Mouse (Mus musculus): Measurements from ENCODE around the gene Etnk1. TPM values are rescaled to one million over a fixed set of nuclear protein-coding genes. Genes with fewer than 3 reads are reported as not detected.

The Etnk1 gene
- polyA plus RNA-seq, 1 experiment from 2014 or later, result 16.3 TPM

DNA sequence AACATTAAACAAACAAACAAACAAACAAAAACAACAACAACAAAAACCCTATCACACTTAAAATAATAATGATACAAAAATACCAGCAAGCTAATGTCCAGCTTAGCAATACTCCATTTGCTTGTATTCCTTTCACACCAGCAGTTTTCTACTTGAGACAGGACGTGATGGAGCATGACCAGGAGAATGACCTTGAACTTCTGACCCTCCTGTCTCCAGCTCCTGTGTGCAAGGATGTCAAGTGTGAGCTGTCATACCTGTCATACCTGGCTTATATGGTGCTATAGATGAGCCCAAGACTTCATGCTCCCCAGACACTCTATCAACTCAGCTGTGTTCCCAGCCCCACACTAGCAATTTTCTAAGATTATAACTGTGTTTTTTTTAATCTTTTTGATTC is 11.0 kb upstream of the Etnk1 start:
- Histone ChIP-seq H3K36me3 (ENCODE audit: control insufficient read depth, insufficient read depth, low read length) (no peaks in the 10 kb centered on the region), H3K27ac (ENCODE audit: low read length) (no peak overlapping the region), H3K4me1 (ENCODE audit: control insufficient read depth, insufficient read depth, low read length) (peaks cover 18% of the 10 kb centered on the region), H3K27me3 (ENCODE audit: control insufficient read depth, insufficient read depth, low read length) (no peaks in the 10 kb centered on the region), H3K9ac (ENCODE audit: low read length) (no peak overlapping the region), H3K4me2 (ENCODE audit: low read depth, low read length) (no peak overlapping the region), H3K9me3 (replicated peaks; ENCODE audit: control insufficient read depth, low read length) (no peaks in the 10 kb centered on the region), H3K4me3 (replicated peaks; ENCODE audit: low read length) (no peak overlapping the region)
- 82% methylated on average over 1 of the region's 1 CpGs for WGBS
- ATAC-seq (ENCODE audit: insufficient read depth, low FRiP score), result no peak

- Histone ChIP-seq H3K27ac (ENCODE audit: low read length) (no peak overlapping the region), H3K27me3 (ENCODE audit: control insufficient read depth, insufficient read depth, low read length) (no peaks in the 10 kb centered on the region), H3K4me3 (replicated peaks; ENCODE audit: low read length) (no peak overlapping the region), H3K4me1 (ENCODE audit: control insufficient read depth, insufficient read depth, low read length) (peaks cover 18% of the 10 kb centered on the region), H3K4me2 (ENCODE audit: low read depth, low read length) (no peak overlapping the region), H3K9me3 (replicated peaks; ENCODE audit: control insufficient read depth, low read length) (no peaks in the 10 kb centered on the region), H3K9ac (ENCODE audit: low read length) (no peak overlapping the region), H3K36me3 (ENCODE audit: control insufficient read depth, insufficient read depth, low read length) (no peaks in the 10 kb centered on the region)
- ATAC-seq (ENCODE audit: insufficient read depth, low FRiP score), result no peak
- 76% methylated on average over 7 of the region's 7 CpGs for WGBS
Observed at GRCm38 (mm10) chr6:143156684-143157083, 10.3 kb upstream of the Etnk1 start.

GRCm38 (mm10) chr6:143157401-143157800 is 9.6 kb upstream of the Etnk1 start:
- no peak overlapping the region for H3K27ac ChIP-seq (ENCODE audit: low read length)
- H3K9ac ChIP-seq (ENCODE audit: low read length), result no peak overlapping the region
- WGBS, result 64% methylated on average over 8 of the region's 8 CpGs
- no peak for ATAC-seq (ENCODE audit: insufficient read depth, low FRiP score)
- no peak overlapping the region for H3K4me2 ChIP-seq (ENCODE audit: low read depth, low read length)
- no peaks in the 10 kb centered on the region for H3K27me3 ChIP-seq (ENCODE audit: control insufficient read depth, insufficient read depth, low read length)
- peaks cover 15% of the 10 kb centered on the region for H3K4me1 ChIP-seq (ENCODE audit: control insufficient read depth, insufficient read depth, low read length)
- H3K4me3 ChIP-seq (replicated peaks; ENCODE audit: low read length), result no peak overlapping the region
- H3K36me3 ChIP-seq (ENCODE audit: control insufficient read depth, insufficient read depth, low read length), result no peaks in the 10 kb centered on the region
- H3K9me3 ChIP-seq (replicated peaks; ENCODE audit: control insufficient read depth, low read length), result no peaks in the 10 kb centered on the region

GRCm38 (mm10) chr6:143160572-143161231 is 6.3 kb upstream of the Etnk1 start:
- Histone ChIP-seq H3K4me2 (ENCODE audit: low read depth, low read length) (no peak overlapping the region), H3K9me3 (replicated peaks; ENCODE audit: control insufficient read depth, low read length) (no peaks in the 10 kb centered on the region), H3K36me3 (ENCODE audit: control insufficient read depth, insufficient read depth, low read length) (no peaks in the 10 kb centered on the region), H3K9ac (ENCODE audit: low read length) (no peak overlapping the region), H3K4me1 (ENCODE audit: control insufficient read depth, insufficient read depth, low read length) (no peaks in the 10 kb centered on the region), H3K4me3 (replicated peaks; ENCODE audit: low read length) (no peak overlapping the region), H3K27ac (ENCODE audit: low read length) (no peak overlapping the region), H3K27me3 (ENCODE audit: control insufficient read depth, insufficient read depth, low read length) (no peaks in the 10 kb centered on the region)
- ATAC-seq (ENCODE audit: insufficient read depth, low FRiP score), result no peak
- 75% methylated on average over 6 of the region's 6 CpGs for WGBS

- no peaks in the 10 kb centered on the region for H3K9me3 ChIP-seq (replicated peaks; ENCODE audit: control insufficient read depth, low read length)
- ATAC-seq (ENCODE audit: insufficient read depth, low FRiP score), result no peak
- peaks cover 6% of the 10 kb centered on the region; the same call in 1 of the 2 replicates for H3K4me1 ChIP-seq (ENCODE audit: control insufficient read depth, insufficient read depth, low read length)
- no peak overlapping the region for H3K4me3 ChIP-seq (replicated peaks; ENCODE audit: low read length)
- H3K27ac ChIP-seq (ENCODE audit: low read length), result no peak overlapping the region
- no peak overlapping the region for H3K9ac ChIP-seq (ENCODE audit: low read length)
- H3K27me3 ChIP-seq (ENCODE audit: control insufficient read depth, insufficient read depth, low read length), result no peaks in the 10 kb centered on the region
- no peaks in the 10 kb centered on the region for H3K36me3 ChIP-seq (ENCODE audit: control insufficient read depth, insufficient read depth, low read length)
- 47% methylated on average over 11 of the region's 12 CpGs for WGBS
- no peak overlapping the region for H3K4me2 ChIP-seq (ENCODE audit: low read depth, low read length)
Observed at GRCm38 (mm10) chr6:143162161-143162877, 4.7 kb upstream of the Etnk1 start.

DNA sequence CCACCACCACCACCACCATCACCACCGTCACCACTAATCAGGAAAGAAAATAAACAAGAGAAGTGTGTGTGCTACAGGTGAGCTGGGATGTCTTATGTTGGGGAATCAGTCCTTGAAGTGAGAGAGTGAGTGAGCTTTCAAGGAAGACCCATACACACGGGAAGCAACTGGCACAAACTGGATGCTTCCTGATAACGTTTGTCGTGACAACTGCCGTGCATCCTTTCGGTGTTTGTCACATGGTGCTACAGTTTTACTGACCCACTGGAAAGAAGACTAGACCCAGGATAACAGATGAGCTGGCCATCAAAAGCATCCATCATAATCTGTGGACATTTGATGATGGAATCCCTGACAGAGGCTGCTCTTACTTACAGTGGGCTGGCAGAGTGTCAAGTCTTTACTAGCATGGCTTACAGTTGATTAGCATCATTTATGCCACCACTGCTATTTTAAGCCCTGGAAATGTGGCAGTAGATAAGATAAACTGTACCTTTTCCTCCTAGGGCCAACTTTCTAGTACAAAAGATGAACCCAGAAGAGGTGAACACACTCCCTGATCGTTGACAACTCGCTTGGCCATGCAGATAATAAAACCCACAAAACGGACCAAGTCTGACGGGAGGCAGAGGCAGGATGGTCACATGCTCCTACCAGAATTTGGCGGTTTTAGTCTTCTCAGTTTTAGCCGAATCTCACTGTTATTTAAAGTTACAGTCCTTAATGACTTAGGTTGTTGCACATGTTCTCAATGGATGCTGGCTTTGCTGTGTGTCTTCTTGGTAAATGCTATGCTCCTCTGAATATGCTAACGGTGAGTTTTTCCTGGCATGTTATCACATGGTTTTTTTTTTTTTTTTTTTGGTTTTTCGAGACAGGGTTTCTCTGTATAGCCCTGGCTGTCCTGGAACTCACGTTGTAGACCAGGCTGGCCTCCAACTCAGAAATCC is 2.8 kb upstream of the Etnk1 start:
- Histone ChIP-seq H3K9ac (ENCODE audit: low read length) (no peak overlapping the region), H3K36me3 (ENCODE audit: control insufficient read depth, insufficient read depth, low read length) (no peaks in the 10 kb centered on the region), H3K27ac (ENCODE audit: low read length) (no peak overlapping the region), H3K9me3 (replicated peaks; ENCODE audit: control insufficient read depth, low read length) (no peaks in the 10 kb centered on the region), H3K27me3 (ENCODE audit: control insufficient read depth, insufficient read depth, low read length) (no peaks in the 10 kb centered on the region), H3K4me1 (ENCODE audit: control insufficient read depth, insufficient read depth, low read length) (peaks cover 11% of the 10 kb centered on the region; the same call in 1 of the 2 replicates), H3K4me3 (replicated peaks; ENCODE audit: low read length) (no peak overlapping the region), H3K4me2 (ENCODE audit: low read depth, low read length) (no peak overlapping the region)
- no peak for ATAC-seq (ENCODE audit: insufficient read depth, low FRiP score)
- 78% methylated on average over 15 of the region's 15 CpGs for WGBS

GRCm38 (mm10) chr6:143164906-143165255 is 2.1 kb upstream of the Etnk1 start:
- H3K9ac ChIP-seq (ENCODE audit: low read length), result no peak overlapping the region
- no peak overlapping the region for H3K4me2 ChIP-seq (ENCODE audit: low read depth, low read length)
- H3K9me3 ChIP-seq (replicated peaks; ENCODE audit: control insufficient read depth, low read length), result no peaks in the 10 kb centered on the region
- no peaks in the 10 kb centered on the region for H3K36me3 ChIP-seq (ENCODE audit: control insufficient read depth, insufficient read depth, low read length)
- no peak overlapping the region for H3K4me3 ChIP-seq (replicated peaks; ENCODE audit: low read length)
- no peak overlapping the region for H3K27ac ChIP-seq (ENCODE audit: low read length)
- WGBS, result 79% methylated on average over 8 of the region's 8 CpGs
- no peaks in the 10 kb centered on the region for H3K27me3 ChIP-seq (ENCODE audit: control insufficient read depth, insufficient read depth, low read length)
- H3K4me1 ChIP-seq (ENCODE audit: control insufficient read depth, insufficient read depth, low read length), result peaks cover 15% of the 10 kb centered on the region; the same call in 1 of the 2 replicates
- no peak for ATAC-seq (ENCODE audit: insufficient read depth, low FRiP score)

DNA sequence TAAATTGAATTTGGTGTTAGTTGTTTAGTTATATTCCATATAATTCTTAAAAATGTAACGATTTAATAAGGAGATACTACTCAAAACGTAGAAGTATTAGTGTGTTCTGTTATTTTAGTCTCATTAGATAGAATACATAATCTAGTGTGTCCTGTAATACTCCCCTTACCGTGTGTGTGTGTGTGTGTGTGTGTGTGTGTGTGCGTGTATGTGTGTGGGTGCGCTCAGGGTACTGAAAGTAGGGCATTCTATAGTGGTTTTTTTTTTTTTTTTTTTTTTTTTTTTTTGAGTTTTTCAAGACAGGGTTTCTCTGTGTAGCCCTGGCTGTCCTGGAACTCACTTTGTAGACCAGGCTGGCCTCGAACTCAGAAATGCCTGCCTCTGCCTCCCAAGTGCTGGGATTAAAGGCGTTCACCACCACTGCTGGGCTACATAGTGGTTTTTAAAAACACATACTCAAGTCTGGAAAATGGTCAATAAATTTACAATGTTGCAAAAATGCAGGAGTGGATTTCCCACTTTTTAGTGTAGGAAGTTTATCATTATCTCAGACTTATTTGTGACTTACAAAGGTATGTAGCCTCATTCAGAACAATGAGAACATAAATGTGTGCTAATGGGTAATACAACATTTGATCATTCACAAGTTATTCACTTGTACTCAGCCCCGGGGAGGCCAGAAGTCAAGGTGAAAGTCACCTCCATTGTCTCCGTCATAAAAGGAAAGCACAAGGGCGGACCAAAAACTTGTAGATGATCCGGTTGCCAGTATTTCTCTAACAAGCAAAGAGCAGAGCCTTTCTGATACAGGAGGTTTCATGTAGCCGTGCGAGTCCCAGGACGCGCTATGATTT is 1.4 kb upstream of the Etnk1 start:
- H3K4me1 ChIP-seq (ENCODE audit: control insufficient read depth, insufficient read depth, low read length), result peaks cover 15% of the 10 kb centered on the region; the same call in 1 of the 2 replicates
- H3K4me3 ChIP-seq (replicated peaks; ENCODE audit: low read length), result peak overlapping the region; percentile 91
- H3K4me2 ChIP-seq (ENCODE audit: low read depth, low read length), result peak overlapping the region; percentile 80
- H3K27me3 ChIP-seq (ENCODE audit: control insufficient read depth, insufficient read depth, low read length), result no peaks in the 10 kb centered on the region
- H3K9me3 ChIP-seq (replicated peaks; ENCODE audit: control insufficient read depth, low read length), result no peaks in the 10 kb centered on the region
- H3K9ac ChIP-seq (ENCODE audit: low read length), result no peak overlapping the region
- 57% methylated on average over 15 of the region's 15 CpGs for WGBS
- H3K36me3 ChIP-seq (ENCODE audit: control insufficient read depth, insufficient read depth, low read length), result no peaks in the 10 kb centered on the region
- H3K27ac ChIP-seq (ENCODE audit: low read length), result no peak overlapping the region
- ATAC-seq (ENCODE audit: insufficient read depth, low FRiP score), result no peak
